Mouse (Mus musculus) brain, embryonic 14.5 days (tissue): Measurements from ENCODE around the gene Abcb9.

Experiments
- CTCF ChIP-seq: fragments of 200-500 bp; IDR thresholded peaks from 2 replicates; pipeline ENCODE4 v1.5.1; 2012; ENCODE audit warnings: inconsistent platforms, mild to moderate bottlenecking, moderate library complexity, borderline replicate concordance; ENCODE audit not compliant: insufficient read depth, insufficient read length; ENCODE audit errors: extremely low read depth
- POLR2A ChIP-seq: fragments of 200-500 bp; IDR thresholded peaks from 2 replicates; pipeline ENCODE4 v1.6.1; 2012; ENCODE audit warnings: mild to moderate bottlenecking, inconsistent platforms, borderline replicate concordance; ENCODE audit not compliant: poor library complexity, insufficient read depth, insufficient read length, severe bottlenecking; ENCODE audit errors: extremely low read depth

DNA sequence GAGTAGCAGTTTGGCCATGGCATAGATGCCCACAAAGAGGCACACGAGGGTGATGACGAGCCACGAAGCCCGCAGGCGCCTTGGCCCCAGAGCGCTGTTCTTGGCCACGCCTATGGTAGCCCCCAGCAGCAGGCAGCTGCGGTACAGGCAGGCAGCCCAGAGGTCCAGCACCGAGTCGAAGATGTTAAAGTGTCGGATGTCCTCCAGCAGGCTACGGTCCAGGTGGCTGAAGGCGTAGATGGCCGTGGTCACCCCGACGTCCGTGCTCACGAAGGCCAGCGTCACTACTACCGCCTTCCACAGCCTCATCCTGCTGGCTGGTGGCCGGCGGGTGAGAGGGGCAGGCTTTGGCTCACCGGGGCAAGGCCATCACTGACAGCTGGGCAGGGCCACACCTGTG is 5.7 kb downstream of the Abcb9 start:
- no peak for TF ChIP-seq CTCF
- TF ChIP-seq POLR2A: no peak
